Mouse (Mus musculus): Measurements from ENCODE around the gene Cd177. TPM values are rescaled to one million over a fixed set of nuclear protein-coding genes. Genes with fewer than 3 reads are reported as not detected.
"Not testable (repeated sequence)": the region's sequence is repeated elsewhere in the genome, so short reads cannot be mapped to it uniquely, and the experiment has no call there.

Gene Cd177
- polyA plus RNA-seq (2012; rRNA removed), result 0.04 and 0.07 TPM in 2 replicates

DNA sequence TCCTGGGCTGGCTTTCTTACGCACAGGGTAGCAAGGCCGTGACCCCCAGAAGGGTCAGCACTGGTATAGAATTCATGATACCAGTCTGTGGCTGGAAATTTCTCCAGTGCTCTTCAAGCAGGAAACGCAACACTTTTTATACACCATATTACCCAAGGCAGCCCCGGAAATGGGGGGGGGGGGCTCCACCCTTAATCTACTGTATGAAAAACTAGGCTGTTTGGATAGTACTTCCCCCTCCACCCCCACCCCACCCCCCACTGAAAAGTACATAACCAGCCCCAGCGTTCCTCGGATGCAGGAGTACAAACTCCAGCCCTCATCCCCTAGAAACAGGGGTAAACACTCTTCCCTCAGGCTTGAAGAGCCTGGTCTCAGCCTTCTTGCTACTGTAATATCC, at the start of gene Cd177:
Cd177 (minus strand) TSS at position 101 of the 400 bp plus-strand sequence.
- DNase-seq (ENCODE audit: low spot score), result no peak

DNA sequence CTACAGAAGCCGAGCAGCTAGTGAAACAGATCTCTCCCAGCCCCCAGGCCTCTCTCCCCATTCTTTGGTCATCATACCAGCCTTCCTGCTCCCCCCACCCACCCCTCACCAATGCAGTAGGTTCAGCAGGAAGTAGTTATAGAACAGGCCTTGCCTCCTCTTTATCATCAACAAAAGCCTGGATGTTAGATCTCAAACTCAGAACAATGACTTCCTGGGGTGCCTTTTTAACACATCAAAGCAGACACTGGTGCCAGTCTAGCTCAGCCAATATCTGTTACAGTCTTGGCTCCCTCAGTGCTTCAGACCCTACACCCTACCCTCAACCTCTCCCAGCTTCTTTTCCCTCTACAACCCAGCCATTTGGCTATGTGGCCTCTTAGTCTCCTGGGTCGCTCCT, 48.9 kb upstream of the Cd177 start:
- no peak for DNase-seq (ENCODE audit: low spot score)

DNA sequence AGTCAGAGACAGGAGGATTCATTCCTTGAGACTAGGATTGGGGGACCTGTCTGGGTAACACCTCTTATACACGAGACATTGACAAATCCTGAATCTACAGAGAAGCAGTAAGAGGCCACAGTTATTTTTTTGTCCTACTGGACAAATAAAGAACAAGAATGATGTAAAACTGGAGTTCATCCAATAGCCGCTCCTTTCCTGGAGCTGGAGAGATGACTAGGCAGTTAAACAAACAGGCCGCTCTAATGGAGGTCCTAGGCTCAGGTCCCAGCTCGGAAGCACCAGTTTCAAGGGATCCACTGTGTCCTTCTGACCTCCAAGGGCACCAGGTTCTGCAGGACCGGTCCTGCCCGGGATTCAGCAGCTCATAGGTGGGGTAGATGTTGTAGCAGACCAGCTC, 44.7 kb upstream of the Cd177 start:
- no peak for DNase-seq (ENCODE audit: low spot score)

DNA sequence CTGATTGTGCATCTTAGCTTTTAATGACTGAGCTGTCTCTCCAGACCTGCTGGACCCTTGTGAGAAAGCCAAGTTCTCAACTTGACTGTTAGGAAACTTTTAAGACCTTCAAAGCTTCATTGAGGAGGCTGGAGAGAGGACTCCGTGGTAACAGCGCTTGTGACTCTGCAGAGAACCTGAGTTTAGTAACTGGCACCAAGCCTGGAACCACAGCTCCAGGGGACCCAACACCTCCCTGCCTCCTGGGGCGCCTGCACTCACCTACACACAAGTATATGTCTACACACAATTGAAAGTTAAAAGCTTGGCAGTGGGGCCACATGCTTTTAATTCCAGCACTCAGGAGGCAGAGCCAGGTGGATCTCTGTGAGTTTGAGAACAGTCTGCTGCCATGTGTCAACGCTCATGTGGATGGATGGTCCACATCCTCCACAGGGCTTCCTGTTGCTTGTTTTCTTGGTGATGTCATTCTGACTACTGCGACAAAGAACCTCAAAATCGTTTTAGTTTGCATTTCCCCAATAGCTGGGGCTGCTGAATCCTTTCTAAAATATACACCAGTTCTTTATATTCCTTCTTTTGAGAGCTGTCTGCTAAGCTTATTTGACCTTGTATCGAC, 42.1 kb upstream of the Cd177 start:
- DNase-seq (ENCODE audit: low spot score), result no peak

DNA sequence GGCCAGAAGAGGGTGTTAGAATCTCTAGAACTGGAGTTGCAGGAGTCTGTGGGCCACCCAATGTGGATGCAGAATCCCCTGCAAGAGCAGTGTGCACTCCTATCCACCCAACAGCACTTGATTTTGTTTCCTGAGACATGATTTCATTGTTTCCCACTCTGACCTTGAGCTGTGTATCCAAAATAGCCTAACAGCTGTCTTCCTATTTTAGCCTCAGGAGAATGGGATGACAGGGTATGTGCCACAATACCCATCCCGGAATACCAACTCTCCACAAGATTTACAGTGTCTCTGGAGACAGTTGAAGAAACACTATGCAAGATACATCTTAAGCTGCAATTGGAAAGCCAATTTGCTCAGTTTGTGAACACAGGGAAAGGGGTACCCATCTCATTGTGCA, 37.8 kb upstream of the Cd177 start:
- DNase-seq (ENCODE audit: low spot score), result no peak

DNA sequence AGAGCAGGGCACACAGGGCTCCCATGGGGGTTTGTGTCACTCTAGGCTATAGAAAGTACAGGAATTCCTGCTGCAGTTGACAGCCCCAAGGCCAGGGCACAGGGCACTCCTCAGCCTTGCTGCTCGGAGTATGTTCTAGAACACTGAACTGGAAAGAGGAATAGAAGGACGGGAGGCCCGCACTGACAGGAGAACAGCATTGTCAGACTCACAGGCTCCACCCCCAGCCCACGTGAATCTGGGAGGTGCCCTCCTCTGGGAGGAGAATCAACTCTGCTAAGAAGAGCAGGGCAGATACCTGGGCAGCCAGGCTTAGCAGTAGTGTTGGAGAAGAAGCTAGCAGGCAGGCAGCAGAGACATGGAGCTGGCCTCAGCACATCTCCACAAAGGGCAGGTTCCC, 16.8 kb upstream of the Cd177 start, which contains the start of gene Ceacam10:
Ceacam10 (plus strand) TSS at position 289 of the 400 bp plus-strand sequence.
- not testable (repeated sequence) for DNase-seq (ENCODE audit: low spot score)

DNA sequence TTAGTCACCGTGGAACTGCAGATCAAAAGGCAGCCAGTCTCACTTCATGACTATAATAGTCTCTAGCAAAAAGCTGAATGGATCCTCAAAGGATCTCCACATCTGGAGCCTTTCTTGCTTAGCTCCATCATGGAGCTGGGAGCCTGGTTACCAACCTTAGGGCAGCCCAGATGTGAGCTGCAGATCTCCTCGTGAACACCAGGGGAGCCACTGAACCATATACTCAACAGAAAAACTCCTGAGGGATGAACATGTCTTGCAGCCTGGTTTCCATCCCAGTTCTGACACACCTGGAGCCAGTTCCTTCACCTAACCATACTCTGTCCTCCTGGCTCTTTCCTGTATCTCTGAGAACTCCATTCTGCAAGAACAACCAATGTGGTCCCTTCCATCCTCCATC, 16.0 kb upstream of the Cd177 start:
- no peak for DNase-seq (ENCODE audit: low spot score)

DNA sequence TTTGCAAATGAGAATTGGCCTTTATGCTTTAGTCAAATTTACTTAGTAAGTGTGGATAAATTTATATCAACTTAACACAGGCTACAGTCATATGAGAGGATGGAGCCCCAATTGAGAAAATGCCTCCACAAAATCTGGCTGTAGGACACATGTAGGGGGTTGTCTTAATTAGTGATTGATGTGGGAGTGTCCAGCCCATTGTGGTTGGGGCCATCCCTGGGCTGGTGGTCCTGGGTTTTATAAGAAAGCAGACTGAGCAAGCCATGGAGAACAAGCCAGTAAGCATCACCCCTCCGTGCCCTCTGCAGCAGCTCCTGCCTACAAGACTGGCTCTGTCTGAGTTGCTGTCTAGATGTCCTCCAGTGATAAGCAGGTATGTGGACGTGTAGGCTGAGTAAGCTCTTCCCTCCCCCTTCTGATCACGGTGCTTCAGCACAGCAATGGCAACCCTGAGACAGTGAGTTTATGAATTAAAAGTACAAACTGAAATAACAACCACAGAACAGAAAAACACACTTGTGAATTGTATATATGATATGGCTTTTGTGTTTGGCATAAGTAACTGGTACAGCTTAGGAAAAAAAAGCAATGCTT, 13.9 kb upstream of the Cd177 start:
- no peak for DNase-seq (ENCODE audit: low spot score)

DNA sequence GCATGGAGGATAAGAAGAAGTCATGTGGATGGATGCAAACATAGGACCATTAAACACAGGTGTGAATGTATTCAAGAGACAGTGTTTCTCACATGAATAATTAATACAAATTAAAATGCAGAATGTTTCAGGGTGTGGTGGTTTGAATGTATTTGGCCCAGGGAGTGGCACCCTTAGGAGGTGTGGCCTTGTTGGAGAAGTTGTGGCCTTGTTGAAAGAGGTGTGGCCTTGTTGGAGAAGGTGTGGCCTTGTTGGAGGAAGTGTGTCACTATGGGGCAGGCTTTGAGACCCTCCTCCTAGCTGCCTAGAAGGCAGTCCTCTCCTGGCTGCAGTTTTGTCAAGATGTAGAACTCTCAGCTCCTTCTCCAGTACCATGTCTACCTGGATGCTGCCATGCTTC, 11.2 kb upstream of the Cd177 start:
- DNase-seq (ENCODE audit: low spot score), result no peak

DNA sequence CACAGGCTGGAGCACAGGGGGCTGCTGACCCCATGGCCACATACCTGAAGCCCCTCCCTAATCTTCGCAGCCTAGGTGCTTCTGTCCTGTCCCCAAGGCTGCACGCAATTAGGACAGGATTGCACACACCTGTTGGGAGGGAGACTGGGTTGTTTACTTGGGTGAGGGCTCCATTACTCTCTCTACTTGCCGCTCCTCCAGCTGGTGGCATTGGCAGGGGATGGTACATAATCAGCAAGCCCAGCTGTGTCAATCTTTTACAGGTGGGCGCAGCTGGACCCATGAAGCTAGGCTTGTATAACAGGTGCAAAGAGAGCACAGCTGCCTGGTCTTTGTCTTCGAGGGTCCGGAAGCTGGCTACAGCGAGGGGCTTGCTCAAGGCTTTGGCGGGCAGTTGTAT, 2.5 kb upstream of the Cd177 start:
- no peak for DNase-seq (ENCODE audit: low spot score)

DNA sequence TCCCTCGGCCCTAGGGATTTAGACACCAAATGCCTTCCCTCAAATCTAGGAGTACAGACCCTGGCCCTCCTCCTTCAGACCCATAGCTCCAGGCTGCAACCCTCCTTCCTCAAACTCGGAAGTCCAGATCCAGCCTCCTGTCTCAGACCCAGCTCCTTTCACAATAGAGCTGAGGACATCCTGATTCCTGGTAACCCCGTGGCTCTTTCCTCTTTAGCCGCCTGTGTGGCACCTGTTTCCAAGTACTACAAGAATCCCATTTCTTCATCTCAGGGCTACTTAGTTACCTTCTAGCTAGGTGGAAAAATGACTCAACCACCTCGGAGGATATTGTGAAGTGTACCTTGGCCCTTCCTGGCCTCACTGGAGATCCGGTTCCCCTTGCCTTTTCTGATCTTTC, 1.1 kb upstream of the Cd177 start:
- DNase-seq (ENCODE audit: low spot score), result no peak

DNA sequence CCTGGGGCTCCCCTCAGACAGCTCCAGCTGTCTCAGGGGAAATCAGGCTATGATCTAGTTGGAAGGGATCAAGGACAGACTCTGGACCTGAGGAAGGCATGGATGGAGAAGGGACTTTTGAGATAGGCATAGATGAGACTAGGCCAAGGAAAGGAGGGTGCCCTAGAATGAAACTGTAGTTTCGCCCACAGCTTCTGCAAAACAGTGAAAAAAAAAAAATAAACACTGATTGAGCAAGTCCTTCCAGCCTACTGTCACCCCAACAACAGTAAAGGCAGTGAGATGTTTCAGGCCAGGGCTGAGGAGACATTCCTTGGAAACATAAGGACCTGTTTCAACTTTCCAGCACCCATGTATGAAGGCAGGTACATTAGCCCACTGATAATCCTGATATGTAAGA, 1.6 kb downstream of the Cd177 start:
- no peak for DNase-seq (ENCODE audit: low spot score)

DNA sequence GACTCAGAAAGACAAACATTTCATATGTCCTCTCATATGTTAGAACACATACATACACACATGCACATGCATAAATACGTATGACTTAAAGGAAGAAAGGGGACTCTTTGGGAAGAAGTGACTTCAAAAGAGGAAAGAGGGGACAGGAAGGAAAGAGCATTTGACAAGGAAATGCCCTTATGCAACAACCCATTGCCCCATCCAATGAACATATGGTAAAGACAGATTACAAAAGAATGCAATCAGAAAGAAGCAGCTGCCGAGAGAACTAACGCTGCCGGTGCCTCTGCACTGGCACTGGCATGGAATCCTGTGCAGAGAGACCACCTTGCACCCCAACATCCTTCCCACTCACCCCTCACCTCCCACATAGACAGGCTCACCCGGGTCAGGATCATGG, 6.6 kb downstream of the Cd177 start:
- no peak for DNase-seq (ENCODE audit: low spot score)

DNA sequence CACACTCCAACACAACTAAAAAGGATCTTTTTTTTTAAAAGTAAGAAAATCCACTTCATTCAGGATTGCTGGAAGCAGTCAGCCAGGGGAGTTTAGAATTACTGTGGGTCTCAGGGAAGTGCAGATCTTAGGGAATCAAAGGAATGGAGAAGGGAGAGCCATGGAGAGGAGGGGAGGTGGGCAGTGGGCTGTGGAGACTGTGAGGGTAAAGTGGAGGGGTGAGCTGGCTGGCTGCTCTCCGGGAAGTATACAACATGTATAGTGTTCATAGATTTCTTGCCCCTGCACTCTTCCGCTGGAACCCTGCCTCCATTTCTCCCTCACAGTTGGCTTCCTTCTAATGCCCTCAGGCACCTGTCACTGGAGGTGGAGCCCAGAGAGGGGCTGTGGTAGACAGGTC, 8.5 kb downstream of the Cd177 start:
- no peak for DNase-seq (ENCODE audit: low spot score)

DNA sequence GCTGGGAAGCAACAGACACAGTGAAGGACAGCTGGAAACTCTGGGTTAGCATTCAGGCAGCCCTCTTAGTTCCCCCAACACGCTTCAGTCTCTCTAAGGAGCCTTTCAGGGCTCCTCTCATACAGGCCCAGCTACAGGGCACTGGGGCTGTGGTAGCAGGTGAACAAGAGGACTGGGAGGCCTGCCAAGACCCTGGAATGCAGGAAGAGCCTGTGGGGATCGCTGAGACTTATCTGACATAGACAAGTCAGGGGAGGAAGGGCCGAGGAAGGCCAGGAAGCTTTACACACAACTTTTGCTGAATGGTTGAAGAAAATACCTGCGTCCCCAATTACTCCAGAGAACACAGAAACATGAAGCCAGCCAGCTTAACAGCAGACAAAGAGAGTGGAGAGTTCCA, 9.4 kb downstream of the Cd177 start:
- DNase-seq (ENCODE audit: low spot score), result no peak

DNA sequence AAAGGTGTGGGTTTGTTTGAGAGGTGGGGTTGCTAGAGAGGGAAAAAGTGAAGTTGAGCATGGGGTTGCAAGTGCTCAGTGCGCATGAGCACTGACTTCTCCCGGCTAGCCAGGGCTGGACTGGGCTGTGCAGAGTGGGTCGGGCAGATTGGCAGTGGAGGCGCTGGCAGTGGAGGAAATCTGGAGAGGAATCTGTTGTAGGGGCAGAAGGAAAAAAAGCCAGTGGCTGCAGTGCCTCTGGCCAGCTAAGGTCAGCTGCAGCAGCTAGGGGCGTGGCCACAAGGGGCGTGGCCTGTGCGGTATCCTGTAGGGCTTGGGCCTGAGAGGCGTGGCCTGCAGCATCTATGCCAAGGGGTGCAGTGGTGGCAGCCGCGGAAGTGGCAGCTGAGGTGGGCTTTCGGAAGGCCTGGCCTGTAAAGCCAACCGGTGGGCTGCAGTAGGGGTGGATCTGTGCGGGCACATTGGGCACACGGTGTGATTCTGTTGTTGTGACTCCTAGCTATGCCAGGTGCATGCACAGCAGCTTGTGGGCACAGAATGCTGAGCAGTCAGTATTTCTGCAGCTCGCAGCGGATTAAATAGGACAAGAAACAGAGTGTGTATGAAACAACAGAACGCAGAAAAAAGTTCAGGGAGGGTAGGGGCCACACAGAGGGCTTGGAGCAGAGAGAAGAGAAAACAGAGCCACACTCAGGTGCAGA, 24.0 kb downstream of the Cd177 start:
- no peak for DNase-seq (ENCODE audit: low spot score)

DNA sequence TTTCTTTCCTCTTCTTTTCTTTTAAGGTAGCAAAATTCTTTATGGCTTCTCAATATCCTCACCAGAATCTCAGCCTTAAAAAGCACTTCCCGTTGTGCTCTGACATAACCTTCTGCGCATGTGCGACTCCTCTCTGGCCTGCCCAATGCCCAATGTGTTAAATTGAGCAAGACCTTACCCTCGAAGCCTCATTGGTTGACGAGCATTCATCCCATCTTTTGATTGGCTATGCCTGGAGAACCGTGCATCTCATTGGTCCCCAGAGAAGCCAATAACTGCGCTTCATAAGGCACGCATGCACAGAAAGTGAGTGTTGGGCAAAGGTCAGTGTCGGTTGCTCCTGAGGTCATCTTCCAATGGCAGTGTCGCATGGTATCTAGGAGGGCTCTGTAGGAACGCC, 33.3 kb downstream of the Cd177 start, which contains the start of gene Gm4763:
Gm4763 (minus strand) TSS at position 101 of the 400 bp plus-strand sequence.
- DNase-seq (ENCODE audit: low spot score), result not testable (repeated sequence)

DNA sequence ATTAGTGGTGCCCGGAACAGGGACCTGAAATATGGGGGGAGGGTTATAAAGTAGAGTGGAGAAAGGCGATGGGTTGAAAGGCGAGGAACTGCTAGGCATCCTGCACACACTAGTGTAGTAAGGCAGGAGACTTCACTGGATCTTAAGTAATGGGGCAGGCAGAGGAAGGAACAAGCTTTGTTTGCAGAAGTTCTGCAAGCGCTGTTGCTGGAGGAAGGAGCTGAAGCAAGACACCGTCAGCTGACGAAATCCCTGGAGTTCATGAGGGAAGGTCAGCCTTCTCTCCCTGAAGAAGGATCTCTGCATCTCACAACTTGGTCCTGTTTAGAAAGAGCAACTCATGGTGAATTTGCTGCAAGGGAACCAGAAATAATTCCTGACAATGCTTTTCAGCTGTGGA, 45.1 kb downstream of the Cd177 start:
- no peak for DNase-seq (ENCODE audit: low spot score)

DNA sequence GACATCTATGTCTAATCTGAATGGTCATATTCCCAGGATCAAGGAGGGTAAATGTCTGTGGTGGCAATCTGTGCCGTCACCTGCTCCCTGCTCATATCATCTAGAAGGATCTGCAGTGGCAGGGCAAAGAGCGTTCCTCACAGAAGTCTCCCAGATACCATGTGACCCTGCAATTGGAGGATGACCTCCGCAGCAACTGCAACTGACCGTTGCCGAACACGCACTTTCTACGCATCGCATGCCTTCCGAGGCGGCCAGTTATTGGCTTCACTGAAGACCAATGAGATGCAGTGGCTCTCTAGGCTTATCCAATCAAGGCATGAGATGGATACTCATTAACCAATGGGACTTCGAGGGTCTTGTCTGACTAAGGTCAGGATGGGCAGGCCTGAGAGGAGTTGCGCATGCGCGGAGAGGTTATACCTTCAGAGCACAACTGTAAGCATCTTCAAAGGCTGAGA, 51.2 kb downstream of the Cd177 start, which contains the start of gene BC049730:
BC049730 (plus strand) TSS at position 411 of the 461 bp plus-strand sequence.
- no peak for DNase-seq (ENCODE audit: low spot score)

DNA sequence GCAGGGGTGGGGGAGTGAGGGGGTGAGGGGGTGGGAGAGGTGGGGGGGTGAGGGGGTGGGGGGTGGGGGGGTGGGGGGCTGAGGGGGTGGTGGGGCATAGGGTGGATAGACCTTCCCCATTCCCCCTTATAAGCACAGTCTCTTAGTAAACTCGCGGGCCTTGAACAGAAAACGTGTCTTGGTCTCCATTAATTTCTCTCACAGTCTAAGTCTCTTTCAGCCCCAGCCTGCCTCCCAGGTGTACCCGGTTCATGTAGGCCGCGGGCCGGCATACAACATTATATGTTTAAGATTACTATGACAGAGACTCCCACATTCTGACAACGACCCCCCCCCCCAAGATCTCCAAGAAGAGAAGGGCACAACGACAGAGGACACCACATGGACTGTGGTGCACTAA, 57.3 kb downstream of the Cd177 start:
- not testable (repeated sequence) for DNase-seq (ENCODE audit: low spot score)

DNA sequence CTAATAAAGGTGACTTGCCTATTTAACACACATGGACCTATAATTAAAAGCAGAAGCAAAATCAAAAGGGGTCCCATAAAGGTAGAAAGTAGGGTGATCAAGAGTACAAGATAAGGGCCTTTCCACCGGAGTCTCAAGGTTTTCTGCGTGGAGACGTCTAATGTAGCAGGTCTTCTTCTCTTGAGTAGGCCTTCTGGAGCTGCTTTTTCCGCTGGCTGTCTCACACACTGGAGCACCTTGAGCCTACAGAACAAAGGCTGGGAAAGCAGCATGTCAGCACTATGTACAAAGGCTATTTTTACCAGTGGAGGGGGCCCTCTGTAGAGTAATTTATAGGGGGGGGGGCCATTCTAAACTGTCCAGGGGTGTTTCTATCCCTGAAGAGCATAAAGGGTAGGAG, 62.2 kb downstream of the Cd177 start:
- DNase-seq (ENCODE audit: low spot score), result not testable (repeated sequence)

All from urinary bladder, adult 2 months (tissue).